Mouse (Mus musculus) mouse trophoblast stem cell (cell line): ENCODE results near the gene Dot1l.

Experiments used
- in situ Hi-C, 2 experiments: fragments of 300-500 bp; cut with MseI, MboI; formaldehyde crosslinking; loops; 2 replicates in 1 of 2; 3 replicates in 1 of 2; pipeline ENCODE4 v1.15.1; 2025

Dot1l gene

DNA sequence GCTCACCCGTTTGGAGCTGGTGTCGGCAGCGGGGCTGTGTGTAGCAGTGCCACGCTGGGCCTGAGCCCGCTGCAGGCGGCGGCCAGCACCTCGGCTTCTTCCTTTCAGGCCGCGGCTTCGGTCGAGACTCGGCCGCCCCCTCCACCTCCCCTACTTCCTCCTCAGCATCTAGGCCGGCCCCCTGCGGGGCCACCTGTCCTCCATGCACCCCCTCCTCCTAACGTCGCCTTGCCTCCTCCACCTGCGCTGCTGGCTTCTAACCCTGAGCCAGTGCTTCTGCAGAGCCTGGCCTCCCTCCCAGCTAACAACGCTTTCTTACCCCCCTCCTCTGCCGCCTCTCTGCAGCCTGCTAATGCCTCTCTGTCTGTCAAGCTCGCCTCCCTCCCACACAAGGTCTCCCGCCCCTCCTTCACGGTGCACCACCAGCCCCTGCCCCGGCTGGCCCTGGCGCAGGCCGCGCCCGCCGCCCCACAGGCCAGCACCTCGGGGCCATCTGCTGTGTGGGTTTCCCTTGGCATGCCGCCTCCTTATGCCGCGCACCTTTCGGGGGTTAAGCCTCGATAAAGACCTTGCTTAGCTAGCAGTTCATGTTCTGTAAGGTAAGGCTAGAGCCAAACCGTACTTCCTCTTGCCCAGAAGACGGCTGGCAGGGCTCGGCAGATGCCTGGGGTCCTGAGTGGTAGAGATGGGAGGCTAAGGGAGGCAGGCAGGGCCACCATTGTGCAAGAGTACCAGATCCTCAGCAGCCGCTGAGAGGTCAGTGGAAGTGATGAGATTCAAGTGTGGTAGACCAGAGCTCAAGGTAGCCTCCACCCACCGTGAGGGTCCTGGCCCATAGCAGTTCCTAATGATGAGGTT is 37.4 kb downstream of the Dot1l start:
- in situ Hi-C loops, result no loop called here

DNA sequence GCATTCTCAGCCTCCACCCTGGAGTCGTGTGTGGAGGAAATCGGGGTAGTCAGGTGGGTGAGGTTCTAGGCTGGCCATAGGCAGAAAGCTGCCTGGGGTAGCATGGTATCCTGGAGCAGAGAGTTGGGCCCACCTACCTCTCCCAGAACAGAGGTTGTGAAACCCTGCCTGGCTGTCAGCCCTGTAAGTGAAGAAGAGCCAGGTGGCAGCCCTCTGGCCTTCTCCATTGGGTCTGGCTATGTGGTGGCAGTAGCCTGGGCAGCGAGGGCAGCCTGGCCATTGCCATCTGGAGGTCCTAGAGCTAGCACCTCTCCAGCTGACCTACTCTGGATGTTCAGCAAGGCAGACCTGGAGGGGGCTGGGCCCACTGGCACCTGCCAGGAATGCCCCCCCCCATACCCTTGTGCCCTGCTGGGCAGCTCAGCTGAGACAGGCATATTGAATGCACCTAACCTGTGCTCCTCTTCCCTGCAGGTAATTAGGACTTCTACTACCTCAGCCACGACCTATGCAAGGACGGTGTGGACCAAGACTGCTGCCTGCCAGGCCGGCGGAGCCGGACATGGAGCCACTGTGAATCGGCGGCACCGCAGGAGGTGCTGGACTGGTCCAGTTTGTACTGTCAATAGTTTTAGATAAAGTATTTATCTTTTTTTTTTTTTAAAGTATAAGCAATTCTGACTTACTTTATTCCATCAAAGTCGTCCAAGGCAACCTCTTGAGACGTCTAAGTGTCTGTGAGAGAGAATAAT is 38.2 kb downstream of the Dot1l start:
- in situ Hi-C loops, result no loop called here

DNA sequence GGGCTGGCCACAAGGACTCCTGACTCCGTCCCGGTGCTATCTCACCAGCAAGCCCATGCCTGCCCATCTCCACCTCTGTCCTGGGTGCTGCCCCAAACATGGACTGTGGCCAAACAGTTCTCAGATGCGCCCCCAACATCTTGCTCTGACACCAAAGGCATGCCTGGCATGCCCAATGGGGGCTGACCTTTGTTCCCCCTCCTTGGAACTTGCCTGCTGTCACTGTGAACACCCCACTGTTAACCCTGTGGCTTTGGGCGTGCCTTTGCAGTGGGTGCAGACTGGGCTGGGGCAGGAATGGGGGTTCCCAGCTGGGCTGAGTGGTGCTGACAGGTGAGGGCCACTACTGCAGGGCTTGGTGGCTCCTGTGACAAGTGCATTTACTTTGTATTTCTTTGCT is 38.8 kb downstream of the Dot1l start:
- in situ Hi-C loops, result no loop called here

DNA sequence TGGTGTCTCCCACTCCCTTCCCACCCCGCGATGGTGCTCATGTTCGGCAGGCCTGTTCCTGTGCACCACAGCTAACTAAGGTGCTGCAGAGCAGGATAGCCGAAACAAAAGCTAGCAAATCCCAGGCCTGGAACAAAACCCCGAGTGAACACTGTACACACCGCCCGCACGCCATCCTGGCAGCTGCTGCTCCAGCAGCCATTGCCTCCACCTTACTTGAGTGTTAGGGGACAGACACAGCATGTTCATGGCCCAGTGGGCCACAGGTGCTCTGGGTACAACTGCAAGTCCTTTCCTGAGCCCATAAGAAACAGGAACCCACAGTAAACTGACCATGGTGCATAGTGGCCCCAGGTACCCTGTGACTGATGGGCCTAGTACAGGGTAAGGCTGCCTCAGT is 39.7 kb downstream of the Dot1l start:
- in situ Hi-C loops, result no loop called here

DNA sequence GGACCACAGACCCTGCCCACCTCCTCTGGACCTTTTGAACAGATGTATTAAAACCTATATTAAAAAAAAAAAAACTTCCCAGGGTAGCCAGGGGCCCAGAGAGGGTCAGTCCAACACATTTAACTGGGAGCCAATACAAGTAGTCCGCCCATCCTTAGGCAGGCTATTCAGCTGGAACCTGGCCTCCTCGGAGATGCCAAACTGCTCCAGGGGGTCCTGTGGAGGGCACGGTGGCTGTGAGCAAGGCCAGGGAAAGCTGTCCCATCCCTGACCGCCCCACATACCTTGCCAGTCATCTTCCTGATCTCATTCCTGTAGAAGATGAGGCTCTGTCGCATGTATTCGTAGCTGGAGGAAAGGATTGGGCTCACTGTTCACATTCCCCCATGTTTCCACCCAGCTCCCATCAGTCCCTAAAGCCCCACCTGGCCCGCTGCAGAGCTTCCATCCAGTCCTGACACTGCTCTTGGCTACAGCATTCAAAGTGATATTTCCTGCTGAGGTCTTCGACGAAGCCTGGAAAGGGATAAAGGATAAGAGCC is 41.4 kb downstream of the Dot1l start:
- in situ Hi-C loops, result no loop called here

DNA sequence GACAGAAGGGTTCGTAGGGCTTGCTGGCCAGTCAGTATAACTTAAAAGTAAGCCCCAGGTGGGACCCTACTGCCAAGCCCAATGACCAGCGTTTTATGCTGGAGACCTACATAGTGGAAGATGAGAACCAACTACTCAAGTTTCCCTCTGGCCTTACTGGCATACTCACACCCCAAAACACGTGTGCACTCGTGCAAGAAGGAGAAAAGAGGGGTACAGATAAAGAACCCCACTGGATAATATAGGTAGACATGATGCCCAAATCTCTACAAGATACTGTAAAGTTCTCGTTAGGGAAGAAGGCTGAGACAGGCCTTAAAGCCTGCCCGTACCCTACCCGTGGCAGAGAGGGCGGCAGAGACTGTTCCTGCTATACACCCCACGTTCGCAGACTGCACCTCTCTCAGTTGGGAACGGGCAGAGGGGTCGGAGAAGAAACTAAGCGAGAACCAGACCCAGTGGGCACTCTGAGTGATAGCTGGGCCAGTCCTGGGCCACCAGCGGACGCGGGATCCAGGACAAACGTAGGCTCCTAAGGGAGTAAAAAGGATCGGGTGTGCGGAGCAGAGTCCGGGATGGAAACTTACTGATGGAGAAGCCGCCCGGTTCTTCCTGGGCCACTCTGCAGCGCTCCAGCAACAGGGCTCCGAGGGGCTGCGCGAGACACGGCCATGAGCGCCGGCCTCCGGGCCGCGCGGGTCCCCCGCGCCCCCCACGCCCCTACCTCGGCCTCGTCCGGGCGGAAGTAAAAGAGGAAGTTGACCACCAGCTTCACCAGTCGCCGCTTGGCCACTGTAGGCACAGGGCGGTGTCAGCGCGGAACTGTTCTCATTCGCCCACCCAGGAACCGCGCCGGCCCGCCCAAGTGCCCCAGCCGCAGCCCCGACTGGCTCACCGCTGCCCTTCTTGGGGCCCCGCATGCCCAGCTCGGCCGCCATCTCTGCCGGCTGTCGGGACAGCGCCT is 42.5 kb downstream of the Dot1l start:
- in situ Hi-C loops, result no loop called here

DNA sequence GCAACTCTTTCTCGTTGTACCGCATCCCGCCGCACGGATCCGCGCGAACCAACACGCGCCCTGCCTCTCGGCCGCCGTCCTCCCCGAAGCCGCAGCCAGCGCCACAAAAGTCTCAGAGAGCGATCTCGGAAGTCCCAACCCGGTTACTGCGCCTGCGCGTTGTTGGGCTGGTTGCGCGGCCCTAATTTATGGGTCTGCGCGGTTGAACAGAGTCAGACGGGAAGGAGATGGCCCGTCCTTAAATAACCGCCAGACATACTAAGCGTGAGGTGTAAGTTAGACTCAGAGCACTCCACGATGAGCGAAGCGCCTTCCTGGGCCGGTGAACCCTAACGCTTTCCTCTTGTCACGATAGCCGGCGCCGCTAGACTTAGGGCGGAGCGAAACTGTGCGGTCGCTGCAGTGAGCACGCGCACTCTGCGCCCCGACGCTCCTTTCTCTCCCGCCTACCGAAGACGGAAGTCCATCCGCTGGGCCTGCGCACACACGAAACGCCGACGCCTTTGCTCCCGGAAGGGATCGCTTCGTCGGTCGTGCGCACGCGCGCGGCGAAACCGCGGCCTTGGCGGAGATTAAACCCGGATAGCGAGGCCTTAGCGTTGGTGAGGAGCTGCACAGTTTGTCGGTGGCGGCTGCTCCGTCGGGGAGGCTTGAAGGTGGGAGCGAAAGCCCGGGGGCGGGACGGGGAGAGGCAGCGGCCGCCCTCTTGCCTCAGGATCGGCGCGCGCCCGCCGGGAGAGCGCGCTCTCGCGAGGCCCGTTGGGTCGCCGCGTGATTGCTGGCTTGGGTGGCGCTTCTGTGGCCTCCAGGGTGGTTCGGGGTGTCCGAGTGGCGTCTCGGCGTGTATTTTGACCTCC is 43.4 kb downstream of the Dot1l start, which contains the start of the genes Sf3a2 and Plekhj1:
Sf3a2 (plus strand) TSS at position 49 of the 857 bp plus-strand sequence.
Plekhj1 (minus strand) TSS at position 477 of the 857 bp plus-strand sequence.
- in situ Hi-C loops, result no loop called here

DNA sequence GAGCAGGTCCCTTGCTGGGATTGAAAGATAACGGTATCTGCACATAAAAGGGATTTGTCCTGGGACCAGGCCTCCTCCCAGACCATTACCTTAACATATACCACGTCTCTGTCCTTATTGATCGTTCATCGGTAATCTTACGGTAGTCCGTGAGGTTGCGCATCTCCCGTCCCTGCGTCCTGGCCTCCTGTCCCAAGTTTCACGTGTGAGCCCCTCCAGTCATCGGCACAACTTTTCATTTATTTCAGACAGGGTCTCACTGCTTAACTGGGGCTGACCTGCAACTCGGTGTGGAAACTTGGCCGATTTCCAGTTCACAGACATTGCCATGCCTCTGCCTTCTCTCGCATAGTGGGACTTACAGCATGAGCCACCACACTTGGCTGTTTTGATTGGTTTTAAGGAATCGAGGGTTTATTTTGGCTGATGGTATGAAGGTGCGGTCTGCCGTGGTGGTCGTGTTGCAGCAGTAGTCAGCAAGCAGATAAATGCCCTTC is 44.1 kb downstream of the Dot1l start:
- in situ Hi-C loops, result no loop called here

DNA sequence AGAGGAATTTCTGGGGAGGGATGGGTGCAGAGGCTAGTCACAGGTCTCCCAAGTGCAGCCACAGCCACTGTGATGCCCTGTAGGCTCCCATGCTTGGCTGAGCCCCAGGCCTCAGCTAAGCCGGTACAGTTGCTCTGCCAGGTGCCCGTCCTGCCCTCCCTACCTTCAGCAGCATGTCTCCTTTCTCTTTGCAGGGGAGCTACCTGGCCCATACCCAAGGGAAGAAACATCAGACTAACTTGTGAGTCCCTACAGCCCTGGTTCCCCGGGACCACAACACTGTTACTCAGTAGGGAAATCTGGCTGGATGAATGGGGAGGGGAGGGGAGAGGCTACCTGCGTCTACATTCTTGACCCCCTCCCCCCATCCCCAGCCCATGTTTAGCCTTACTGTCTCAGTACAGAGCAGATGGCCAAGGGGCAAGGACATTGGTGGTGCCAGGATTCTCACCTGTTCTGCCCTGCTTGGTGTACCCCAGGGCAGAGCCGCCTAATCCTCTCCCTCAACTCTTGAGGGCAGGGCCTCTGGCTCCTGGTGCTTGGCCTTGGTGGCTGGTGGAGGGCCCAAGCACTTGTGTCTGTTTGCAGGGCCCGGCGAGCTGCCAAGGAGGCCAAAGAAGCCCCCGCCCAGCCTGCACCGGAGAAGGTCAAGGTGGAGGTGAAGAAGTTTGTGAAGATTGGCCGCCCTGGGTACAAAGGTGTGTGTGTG is 47.4 kb downstream of the Dot1l start:
- in situ Hi-C loops, result no loop called here

DNA sequence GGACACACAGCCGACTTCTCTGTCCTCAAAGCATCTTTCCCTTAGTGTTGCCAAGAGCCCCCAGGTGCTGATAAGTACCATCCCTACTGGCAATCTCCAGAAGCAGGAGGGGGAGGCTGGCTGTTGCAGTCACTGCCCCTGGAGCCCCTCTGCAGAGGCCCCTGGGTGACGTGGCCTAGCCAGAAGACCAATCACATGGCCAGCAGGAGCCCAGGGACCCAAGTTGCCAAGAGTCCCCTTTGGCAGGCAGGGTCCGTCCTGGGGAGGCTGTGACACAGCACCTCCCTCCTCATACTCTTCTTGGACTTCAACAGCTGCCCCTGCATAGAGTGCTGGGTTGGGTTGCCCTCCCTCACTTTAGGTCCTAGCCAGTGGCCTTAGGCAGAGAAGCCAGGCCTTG is 48.0 kb downstream of the Dot1l start:
- in situ Hi-C loops, result no loop called here

DNA sequence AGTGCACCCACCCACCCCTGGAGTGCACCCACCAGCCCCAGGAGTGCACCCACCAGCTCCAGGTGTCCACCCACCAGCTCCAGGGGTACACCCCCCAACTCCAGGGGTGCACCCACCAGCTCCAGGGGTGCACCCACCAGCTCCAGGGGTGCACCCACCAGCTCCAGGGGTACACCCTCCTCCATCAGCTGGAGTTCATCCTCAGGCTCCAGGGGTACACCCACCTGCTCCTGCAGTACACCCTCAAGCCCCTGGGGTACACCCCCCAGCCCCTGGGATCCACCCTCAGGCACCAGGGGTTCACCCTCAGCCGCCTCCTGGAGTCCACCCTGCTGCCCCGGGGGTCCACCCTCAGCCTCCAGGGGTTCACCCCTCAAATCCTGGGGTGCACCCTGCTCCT is 49.3 kb downstream of the Dot1l start:
- in situ Hi-C loops, result no loop called here

DNA sequence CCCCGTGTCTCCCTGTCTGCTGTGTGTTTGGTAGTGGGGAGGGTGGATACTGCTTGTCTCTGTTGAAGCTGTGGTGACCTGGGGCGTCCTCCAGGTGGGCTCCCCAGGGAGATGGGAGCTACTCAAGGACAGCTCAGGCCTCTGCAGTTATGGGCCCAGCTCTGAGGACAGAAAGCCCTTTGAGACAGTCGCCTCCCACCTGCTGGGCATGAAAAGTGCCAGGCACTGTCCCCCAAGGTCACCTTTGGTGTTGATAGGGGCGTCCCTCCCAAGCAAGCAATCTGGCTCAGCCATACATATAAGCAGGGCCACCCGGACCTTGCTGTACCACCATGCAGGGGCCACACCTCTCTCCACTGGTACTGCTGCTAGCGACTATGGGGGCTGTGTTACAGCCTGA is 49.9 kb downstream of the Dot1l start, which contains the start of gene Amh:
Amh (plus strand) TSS at position 328 of the 400 bp plus-strand sequence.
- in situ Hi-C loops, result no loop called here

DNA sequence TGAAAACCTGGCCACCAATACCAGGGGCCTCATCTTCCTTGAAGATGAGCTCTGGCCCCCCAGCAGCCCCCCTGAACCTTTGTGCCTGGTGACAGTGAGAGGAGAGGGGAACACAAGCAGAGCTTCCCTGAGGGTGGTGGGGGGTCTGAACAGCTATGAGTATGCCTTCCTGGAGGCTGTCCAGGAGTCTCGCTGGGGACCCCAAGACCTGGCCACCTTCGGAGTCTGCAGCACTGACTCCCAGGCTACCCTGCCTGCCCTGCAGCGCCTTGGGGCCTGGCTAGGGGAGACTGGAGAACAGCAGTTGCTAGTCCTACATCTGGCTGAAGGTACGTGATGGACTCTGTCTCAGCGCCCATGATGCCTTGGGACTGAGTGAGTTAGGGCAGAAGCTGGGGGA is 50.3 kb downstream of the Dot1l start:
- in situ Hi-C loops, result no loop called here

DNA sequence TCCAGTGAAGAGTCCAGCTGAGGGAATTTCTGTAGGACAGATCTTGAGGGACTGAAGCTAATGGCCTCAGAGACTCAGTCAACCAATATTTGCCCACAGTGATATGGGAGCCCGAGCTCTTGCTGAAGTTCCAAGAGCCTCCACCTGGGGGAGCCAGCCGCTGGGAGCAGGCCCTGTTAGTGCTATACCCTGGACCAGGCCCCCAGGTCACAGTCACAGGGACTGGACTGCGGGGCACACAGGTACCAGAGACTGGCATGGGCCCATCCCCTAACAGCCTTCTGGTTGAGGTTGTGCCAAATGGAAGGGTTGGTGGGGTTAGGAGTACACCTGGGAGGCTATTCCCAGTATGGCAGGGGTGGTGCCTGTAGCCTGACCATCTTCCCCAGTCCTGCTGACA is 50.9 kb downstream of the Dot1l start:
- in situ Hi-C loops, result no loop called here

DNA sequence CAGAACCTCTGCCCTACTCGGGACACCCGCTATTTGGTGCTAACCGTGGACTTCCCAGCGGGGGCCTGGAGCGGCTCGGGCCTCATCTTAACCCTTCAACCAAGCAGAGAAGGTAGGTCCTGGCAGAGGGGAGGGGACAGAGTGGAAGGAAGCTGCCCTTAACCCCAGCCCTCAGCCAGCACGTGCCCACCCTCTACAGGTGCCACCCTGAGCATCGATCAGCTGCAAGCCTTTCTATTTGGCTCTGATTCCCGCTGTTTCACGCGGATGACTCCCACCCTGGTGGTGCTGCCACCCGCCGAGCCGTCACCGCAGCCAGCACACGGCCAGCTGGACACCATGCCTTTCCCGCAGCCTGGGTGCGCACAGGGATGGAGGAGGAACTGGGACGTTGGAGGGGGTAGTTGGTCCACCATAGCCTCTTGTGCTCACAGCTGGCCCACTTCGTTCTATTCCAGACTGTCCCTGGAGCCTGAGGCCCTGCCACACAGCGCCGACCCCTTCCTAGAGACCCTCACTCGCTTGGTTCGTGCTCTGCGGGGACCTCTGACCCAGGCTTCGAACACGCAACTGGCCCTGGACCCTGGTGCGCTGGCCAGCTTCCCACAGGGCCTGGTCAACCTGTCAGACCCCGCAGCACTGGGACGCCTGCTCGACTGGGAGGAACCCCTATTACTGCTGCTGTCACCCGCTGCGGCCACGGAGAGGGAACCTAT is 51.5 kb downstream of the Dot1l start:
- in situ Hi-C loops, result no loop called here

DNA sequence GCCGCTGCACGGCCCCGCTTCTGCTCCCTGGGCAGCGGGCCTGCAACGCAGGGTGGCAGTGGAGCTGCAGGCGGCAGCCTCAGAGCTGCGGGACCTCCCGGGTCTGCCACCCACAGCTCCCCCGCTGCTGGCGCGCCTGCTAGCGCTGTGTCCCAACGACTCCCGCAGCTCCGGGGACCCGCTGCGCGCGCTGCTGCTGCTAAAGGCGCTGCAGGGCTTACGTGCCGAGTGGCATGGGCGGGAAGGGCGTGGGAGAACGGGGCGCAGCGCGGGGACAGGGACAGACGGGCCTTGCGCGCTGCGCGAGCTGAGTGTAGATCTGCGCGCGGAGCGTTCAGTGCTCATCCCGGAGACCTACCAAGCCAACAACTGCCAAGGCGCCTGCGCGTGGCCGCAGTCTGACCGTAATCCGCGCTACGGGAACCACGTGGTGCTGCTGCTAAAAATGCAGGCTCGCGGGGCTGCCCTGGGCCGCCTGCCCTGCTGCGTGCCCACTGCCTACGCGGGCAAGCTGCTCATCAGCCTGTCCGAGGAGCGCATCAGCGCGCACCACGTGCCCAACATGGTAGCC is 52.1 kb downstream of the Dot1l start:
- in situ Hi-C loops, result no loop called here

DNA sequence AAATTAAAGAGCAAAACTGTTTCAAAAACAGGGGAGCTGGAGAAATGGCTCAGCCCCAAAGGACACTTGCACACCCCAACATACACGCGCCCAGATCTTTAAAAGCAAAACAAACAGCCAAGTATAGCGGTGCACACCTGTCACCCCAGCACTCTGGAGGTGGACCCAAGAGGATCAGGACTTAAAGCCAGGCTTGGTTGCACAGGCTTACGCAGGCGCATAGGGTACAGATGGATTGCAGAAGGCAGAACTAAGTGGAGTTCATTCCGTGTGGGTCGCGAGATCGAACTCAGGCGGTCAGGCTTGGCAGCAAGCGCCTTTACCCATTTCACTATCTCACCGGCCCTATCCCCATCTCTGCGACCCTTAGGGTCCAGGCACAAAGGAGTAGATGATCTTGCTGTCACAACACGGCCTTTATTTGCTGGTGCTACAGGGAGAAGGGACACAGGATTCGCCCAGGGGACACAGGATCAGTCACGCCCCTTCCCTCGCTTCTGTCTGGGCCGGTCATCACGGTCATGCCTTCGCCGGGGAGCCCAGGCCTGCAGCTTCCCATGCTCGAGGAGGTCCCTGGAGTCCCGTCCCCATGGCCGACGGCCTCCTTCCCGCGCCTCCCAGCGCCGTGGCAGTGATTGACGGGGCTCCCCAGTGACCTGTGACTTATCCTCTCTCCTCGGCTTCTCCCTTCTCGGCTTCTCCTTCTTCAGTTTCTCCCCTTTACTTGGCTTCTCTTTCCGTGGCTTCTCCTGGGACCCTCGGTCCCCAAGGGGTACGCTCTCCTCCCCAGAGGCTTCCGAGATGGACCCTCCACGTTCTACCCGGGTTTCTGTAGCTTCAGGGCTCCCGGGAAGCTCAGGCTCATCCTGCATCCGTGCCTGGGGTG is 53.3 kb downstream of the Dot1l start:
- in situ Hi-C loops, result no loop called here
